24 mouse cellular contexts compared by ENCODE assay signal in the genomic region with DNA sequence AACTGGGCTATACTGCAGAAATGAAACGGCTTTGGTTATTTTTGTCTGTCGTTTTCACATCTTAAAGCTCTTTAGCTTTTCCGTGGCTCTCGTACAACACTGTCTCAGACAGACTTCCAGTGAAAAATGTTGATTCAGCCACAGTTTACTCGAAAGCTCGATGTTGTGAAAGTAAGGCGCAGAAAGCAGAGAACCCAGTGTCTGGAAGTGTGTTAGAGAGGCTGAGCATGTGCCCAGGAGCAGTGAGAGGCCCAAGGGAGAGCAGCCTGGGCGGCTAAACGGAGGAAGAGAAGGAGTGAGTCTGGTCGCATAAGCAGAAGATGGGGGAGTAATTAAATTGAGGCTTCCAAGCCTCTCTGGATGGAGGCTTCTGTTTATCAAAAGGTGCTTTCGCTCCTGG. TPM values are rescaled to one million over a fixed set of nuclear protein-coding genes. Genes with fewer than 3 reads are reported as not detected.
DNase-seq lines count a peak whose midpoint lies in the region; ATAC-seq and TF ChIP-seq lines count a peak whose summit lies in the region.
"Had no signal": no experiment of that assay in that cellular context is flagged by ENCODE, and none has a peak within 500 bp of the region (broad histone marks: within the 10 kb centered on the region; RNA-seq: fewer than 3 reads in every experiment).

No protein-coding gene starts in this region.

- no peak for TF ChIP-seq CTCF in heart, postnatal 0 days (IDR thresholded peaks at IDR 0.05; ENCODE audit: low read depth)
- no peak for TF ChIP-seq CTCF in lung, postnatal 0 days (IDR thresholded peaks at IDR 0.05)
- no peak for TF ChIP-seq CTCF in stomach, postnatal 0 days (IDR thresholded peaks at IDR 0.05; ENCODE audit: low read depth)

- H3K4me2 ChIP-seq in heart, postnatal 0 days (ENCODE audit: low read depth, low read length), result no peak overlapping the region
- H3K4me2 ChIP-seq in lung, postnatal 0 days (replicated peaks; ENCODE audit: low read depth, low read length), result no peak overlapping the region
- peak overlapping the region; percentile 36 for H3K4me2 ChIP-seq in intestine, embryonic 15.5 days (replicated peaks)
- H3K4me2 ChIP-seq in stomach, postnatal 0 days (replicated peaks; ENCODE audit: low read depth), result peak overlapping the region; percentile 26; the same call in 1 of the 2 replicates
- H3K4me2 ChIP-seq: limb, embryonic 13.5 days; liver, embryonic 12.5 days; midbrain, embryonic 11.5 days; neural tube, embryonic 15.5 days had no signal

- H3K4me1 ChIP-seq in heart, postnatal 0 days (ENCODE audit: control insufficient read depth, insufficient read depth), result peaks cover 17% of the 10 kb centered on the region; the same call in 1 of the 2 replicates
- H3K4me1 ChIP-seq in lung, postnatal 0 days (ENCODE audit: insufficient read depth, low read depth, low read length), result peaks cover 11% of the 10 kb centered on the region; the same call in 1 of the 2 replicates
- peaks cover 5% of the 10 kb centered on the region; the same call in 1 of the 2 replicates for H3K4me1 ChIP-seq in intestine, embryonic 15.5 days (replicated peaks)
- H3K4me1 ChIP-seq in stomach, postnatal 0 days (replicated peaks; ENCODE audit: control insufficient read depth, insufficient read depth), result 0 out of 2 replicates have a peak, but pooled peaks cover 2% of the 10 kb centered on the region
- H3K4me1 ChIP-seq: liver, embryonic 12.5 days had no signal

- ATAC-seq in heart, postnatal 0 days (ENCODE audit: insufficient read depth, low read depth), result no peak
- ATAC-seq in lung, postnatal 0 days, result no peak
- no peak for ATAC-seq in intestine, embryonic 15.5 days
- ATAC-seq in stomach, postnatal 0 days (ENCODE audit: low FRiP score, low TSS enrichment), result no peak
- no peak for ATAC-seq in granulocyte monocyte progenitor cell, adult 5-6 weeks (replicated peaks; ENCODE audit: poor library complexity, severe bottlenecking)
- ATAC-seq: activated CD4-positive, CD25-positive, alpha-beta regulatory T cell, adult 4 months; forebrain, embryonic 14.5 days; hindbrain, postnatal 0 days; liver, embryonic 12.5 days had no signal

- no peak overlapping the region for H3K27ac ChIP-seq in heart, postnatal 0 days (ENCODE audit: low read depth)
- no peak overlapping the region for H3K27ac ChIP-seq in lung, postnatal 0 days (ENCODE audit: low read length)
- H3K27ac ChIP-seq in intestine, embryonic 15.5 days, result no peak overlapping the region
- H3K27ac ChIP-seq in stomach, postnatal 0 days (replicated peaks), result peak overlapping the region; percentile 14; the same call in 1 of the 2 replicates
- H3K27ac ChIP-seq: hindbrain, postnatal 0 days; kidney, postnatal 0 days; limb, embryonic 13.5 days; liver, embryonic 12.5 days; neural tube, embryonic 15.5 days had no signal

- H3K9ac ChIP-seq in heart, postnatal 0 days (replicated peaks; ENCODE audit: low read depth, low read length), result no peak overlapping the region
- H3K9ac ChIP-seq in lung, postnatal 0 days (replicated peaks; ENCODE audit: low read depth), result no peak overlapping the region
- H3K9ac ChIP-seq in intestine, embryonic 15.5 days, result no peak overlapping the region
- no peak overlapping the region for H3K9ac ChIP-seq in stomach, postnatal 0 days (ENCODE audit: low read length)
- H3K9ac ChIP-seq: limb, embryonic 13.5 days; liver, embryonic 12.5 days; neural tube, embryonic 15.5 days had no signal

- H3K36me3 ChIP-seq in heart, postnatal 0 days (replicated peaks; ENCODE audit: control insufficient read depth, insufficient read depth, low read length), result no peaks in the 10 kb centered on the region
- H3K36me3 ChIP-seq in lung, postnatal 0 days (ENCODE audit: insufficient read depth, low read length), result no peaks in the 10 kb centered on the region
- H3K36me3 ChIP-seq in intestine, embryonic 15.5 days, result no peaks in the 10 kb centered on the region
- no peaks in the 10 kb centered on the region for H3K36me3 ChIP-seq in stomach, postnatal 0 days (ENCODE audit: control insufficient read depth, insufficient read depth, low read length)
- H3K36me3 ChIP-seq: limb, embryonic 13.5 days; liver, embryonic 12.5 days; neural tube, embryonic 15.5 days had no signal

- H3K27me3 ChIP-seq in heart, postnatal 0 days (ENCODE audit: control insufficient read depth, insufficient read depth, low read length), result no peaks in the 10 kb centered on the region
- H3K27me3 ChIP-seq in lung, postnatal 0 days (replicated peaks; ENCODE audit: insufficient read depth, low read length), result no peaks in the 10 kb centered on the region
- H3K27me3 ChIP-seq in intestine, embryonic 15.5 days (replicated peaks), result no peaks in the 10 kb centered on the region
- H3K27me3 ChIP-seq in stomach, postnatal 0 days (ENCODE audit: control insufficient read depth, insufficient read depth, low read length), result no peaks in the 10 kb centered on the region
- H3K27me3 ChIP-seq: limb, embryonic 13.5 days; liver, embryonic 12.5 days; neural tube, embryonic 15.5 days had no signal

- peak; percentile 4 for DNase-seq in heart, postnatal 0 days (ENCODE audit: low spot score)
- no peak for DNase-seq in heart, adult 8-10 months (ENCODE audit: low spot score)
- DNase-seq in lung, postnatal 0 days (ENCODE audit: low spot score), result peak; percentile 31
- DNase-seq in lung, postnatal 4 days, result no peak
- DNase-seq in stomach, postnatal 0 days (ENCODE audit: low spot score), result no peak
- DNase-seq: adrenal gland, adult 8-10 months; B cell, adult 2 months; cerebellum, adult 8-10 months; gastrocnemius, postnatal 36 days; kidney, adult 2 months; layer of hippocampus, postnatal 36 days; lung, adult 2 months; right cerebral cortex, postnatal 25 days; thymus, adult 2 months had no signal

- H3K9me3 ChIP-seq in heart, postnatal 0 days (replicated peaks; ENCODE audit: control insufficient read depth, low read length), result no peaks in the 10 kb centered on the region
- H3K9me3 ChIP-seq in lung, postnatal 0 days (ENCODE audit: low read length), result no peaks in the 10 kb centered on the region
- no peaks in the 10 kb centered on the region for H3K9me3 ChIP-seq in intestine, embryonic 15.5 days
- no peaks in the 10 kb centered on the region for H3K9me3 ChIP-seq in stomach, postnatal 0 days (ENCODE audit: control insufficient read depth, low read length)
- H3K9me3 ChIP-seq: limb, embryonic 13.5 days; liver, embryonic 12.5 days; neural tube, embryonic 15.5 days had no signal

- TF ChIP-seq EP300 in heart, postnatal 0 days (IDR thresholded peaks at IDR 0.05; ENCODE audit: low read depth), result no peak
- no peak for TF ChIP-seq EP300 in lung, postnatal 0 days (IDR thresholded peaks at IDR 0.05)
- TF ChIP-seq EP300 in stomach, postnatal 0 days (optimal IDR thresholded peaks at IDR 0.05), result no peak

- H3K4me3 ChIP-seq in heart, postnatal 0 days (ENCODE audit: low read depth, low read length), result no peak overlapping the region
- H3K4me3 ChIP-seq in lung, postnatal 0 days (ENCODE audit: low read depth, low read length), result no peak overlapping the region
- no peak overlapping the region for H3K4me3 ChIP-seq in intestine, embryonic 15.5 days (replicated peaks)
- H3K4me3 ChIP-seq in stomach, postnatal 0 days (ENCODE audit: low read depth, low read length), result no peak overlapping the region
- H3K4me3 ChIP-seq: limb, embryonic 13.5 days; liver, embryonic 12.5 days; neural tube, embryonic 15.5 days had no signal

- whole genome bisulfite sequencing in heart, postnatal 0 days, result 73% methylated on average over 11 of the region's 11 CpGs
- 62% methylated on average over 11 of the region's 11 CpGs for WGBS in lung, postnatal 0 days
- WGBS in intestine, embryonic 15.5 days, result 39% methylated on average over 11 of the region's 11 CpGs
- 48% methylated on average over 11 of the region's 11 CpGs for WGBS in stomach, postnatal 0 days

RNA-seq across cellular contexts. Expression of a gene that starts 50.6 kb away (rescaled TPM):
- 6.1 and 9.2 TPM in 2 replicates for total RNA-seq in heart, postnatal 0 days (2014; rRNA removed; ENCODE audit: low replicate concordance)
- 4.2 and 4.4 TPM in 2 replicates for polyA plus RNA-seq in heart, postnatal 0 days (2015; fragmentation: Nextera tagmentation; extraction: Ambion mirVana)
- 10 to 100 TPM in 3 of 4 experiments, 1 to 10 TPM in 1; 9.1 to 11.4 (median 10.9) TPM for total RNA-seq in heart, adult 8-10 months (2022)
- 18.5 and 23.4 TPM in 2 replicates for polyA plus RNA-seq in lung, postnatal 0 days (2015; fragmentation: Nextera tagmentation; extraction: Ambion mirVana)
- polyA plus RNA-seq in intestine, embryonic 15.5 days (2015; fragmentation: Nextera tagmentation; extraction: Ambion mirVana), result 5.7 and 7.1 TPM in 2 replicates
- polyA plus RNA-seq in stomach, postnatal 0 days (2015; fragmentation: Nextera tagmentation; extraction: Ambion mirVana), result 3.1 and 3.3 TPM in 2 replicates
- total RNA-seq in granulocyte monocyte progenitor cell, adult 5-6 weeks (2014; fragmentation: Nextera tagmentation), result 0.19 and 1.9 TPM in 2 replicates
- 0.57 and 0.99 TPM in 2 replicates for total RNA-seq in granulocyte monocyte progenitor cell, adult 5-6 weeks (2017)

RNA-seq across cellular contexts. Expression of a gene that starts 50.7 kb away (rescaled TPM):
- 17.9 and 23.4 TPM in 2 replicates for total RNA-seq in heart, postnatal 0 days (2014; rRNA removed; ENCODE audit: low replicate concordance)
- polyA plus RNA-seq in heart, postnatal 0 days (2015; fragmentation: Nextera tagmentation; extraction: Ambion mirVana), result 22.5 and 24.9 TPM in 2 replicates
- total RNA-seq in heart, adult 8-10 months (2022), result 10 to 100 TPM; 10.3 to 12.3 (median 11.0) TPM
- 25.8 and 30.1 TPM in 2 replicates for polyA plus RNA-seq in lung, postnatal 0 days (2015; fragmentation: Nextera tagmentation; extraction: Ambion mirVana)
- polyA plus RNA-seq in intestine, embryonic 15.5 days (2015; fragmentation: Nextera tagmentation; extraction: Ambion mirVana), result 31.4 and 34.3 TPM in 2 replicates
- polyA plus RNA-seq in stomach, postnatal 0 days (2015; fragmentation: Nextera tagmentation; extraction: Ambion mirVana), result 21.3 and 21.7 TPM in 2 replicates
- total RNA-seq in granulocyte monocyte progenitor cell, adult 5-6 weeks (2014; fragmentation: Nextera tagmentation), result 25.7 and 26.9 TPM in 2 replicates
- total RNA-seq in granulocyte monocyte progenitor cell, adult 5-6 weeks (2017), result 27.5 and 37.7 TPM in 2 replicates

Comparison
In these comparisons a context has a peak if more than half of its experiments do, and no peak if none do; other contexts are left out.
1. DNase-seq: peak in heart, postnatal 0 days (single experiment) and lung, postnatal 0 days (single experiment); none in heart, adult 8-10 months (single experiment), lung, postnatal 4 days (0 of 2) and stomach, postnatal 0 days (single experiment).
2. H3K4me2 ChIP-seq: peak in intestine, embryonic 15.5 days (single experiment) and stomach, postnatal 0 days (single experiment); none in heart, postnatal 0 days (single experiment) and lung, postnatal 0 days (single experiment).